Mouse (Mus musculus) kidney, postnatal 0 days (tissue): Measurements from ENCODE around the gene Extl1. TPM values are rescaled to one million over a fixed set of nuclear protein-coding genes. Genes with fewer than 3 reads are reported as not detected.

Experiments
- ATAC-seq: fragments of 200-750 bp; cut with Nextera tagmentation; replicated peaks from 2 replicates; pipeline ENCODE4 v1.8.0; 2017; ENCODE audit warnings: low read depth, moderate number of reproducible peaks, moderate TSS enrichment, moderate library complexity; ENCODE audit not compliant: low FRiP score
- DNase-seq: peaks from one replicate; pipeline ENCODE4 v3.0.0-alpha.2; 2016; ENCODE audit warnings: low spot score
- H3K27ac ChIP-seq: fragments of 300-500 bp; sonication (generic); 2 replicates; pipeline ENCODE4 v1.5.1; 2014; ENCODE audit warnings: mild to moderate bottlenecking
- H3K27me3 ChIP-seq: fragments of 300-500 bp; sonication (generic); 2 replicates; pipeline ENCODE4 v1.6.1; 2014; ENCODE audit warnings: low read length, mixed read lengths; ENCODE audit not compliant: insufficient read depth
- H3K36me3 ChIP-seq: fragments of 300-500 bp; sonication (generic); 2 replicates; pipeline ENCODE4 v1.6.1; 2014; ENCODE audit warnings: low read length, mixed read lengths; ENCODE audit not compliant: insufficient read depth
- H3K4me1 ChIP-seq: fragments of 300-500 bp; sonication (generic); replicated peaks from 2 replicates; pipeline ENCODE4 v1.6.1; 2014; ENCODE audit warnings: antibody characterized with exemption, low read length, mixed read lengths; ENCODE audit not compliant: insufficient read depth
- H3K4me2 ChIP-seq: fragments of 300-500 bp; sonication (generic); 2 replicates; pipeline ENCODE4 v1.6.1; 2014; ENCODE audit warnings: mild to moderate bottlenecking, low read length, moderate library complexity, mixed read lengths
- H3K4me3 ChIP-seq: fragments of 300-500 bp; sonication (generic); replicated peaks from 2 replicates; pipeline ENCODE4 v1.5.1; 2014; ENCODE audit warnings: low read depth, low read length
- H3K9ac ChIP-seq: fragments of 300-500 bp; sonication (generic); 2 replicates; pipeline ENCODE4 v1.6.1; 2014; ENCODE audit warnings: low read depth, low read length
- H3K9me3 ChIP-seq: fragments of 300-500 bp; sonication (generic); replicated peaks from 2 replicates; pipeline ENCODE4 v1.6.1; 2016; ENCODE audit warnings: low read length, inconsistent platforms, mixed read lengths
- CTCF ChIP-seq: IDR thresholded peaks from 2 replicates; pipeline ENCODE4 v1.5.1; 2016; ENCODE audit warnings: antibody characterized with exemption, low read depth, mild to moderate bottlenecking, moderate library complexity
- WGBS: fragments of 180-500 bp; shearing (Covaris S2); extraction: QIAGEN DNeasy Blood & Tissue Kit; methylation state at CpG from one replicate; pipeline ENCODE4 v1.1.7; 2014; 5-methylcytosine and 5-hydroxymethylcytosine counted together
- polyA plus RNA-seq: library from polyadenylated mRNA; unstranded; fragments of >200 nt; fragmentation: Nextera tagmentation; extraction: Ambion mirVana; gene quantifications from 2 replicates; pipeline ENCODE4 v1.2.1, GENCODE M21; 2015

The Extl1 gene
- polyA plus RNA-seq, 1 experiment from 2014 or later: 0.86 TPM

GRCm38 (mm10) chr4:134395142-134395541 lies 11.5 kb upstream of the Extl1 start:
- no peaks in the 10 kb centered on the region for H3K36me3 ChIP-seq
- no peak for TF ChIP-seq CTCF
- DNase-seq (no peak), ATAC-seq (no peak)
- H3K4me2 ChIP-seq: no peak overlapping the region
- 96% methylated on average over 7 of the region's 7 CpGs for WGBS
- H3K4me1 ChIP-seq: no peaks in the 10 kb centered on the region
- H3K27ac ChIP-seq: no peak overlapping the region
- H3K9ac ChIP-seq: no peak overlapping the region
- H3K27me3 ChIP-seq: no peaks in the 10 kb centered on the region
- H3K4me3 ChIP-seq: no peak overlapping the region
- H3K9me3 ChIP-seq: no peaks in the 10 kb centered on the region

GRCm38 (mm10) chr4:134393026-134393425 lies 9.4 kb upstream of the Extl1 start:
- Histone ChIP-seq H3K4me2 (no peak overlapping the region), H3K9me3 (no peaks in the 10 kb centered on the region), H3K27ac (no peak overlapping the region), H3K4me1 (no peaks in the 10 kb centered on the region), H3K9ac (no peak overlapping the region), H3K27me3 (no peaks in the 10 kb centered on the region), H3K4me3 (no peak overlapping the region), H3K36me3 (no peaks in the 10 kb centered on the region)
- WGBS: 22% methylated on average over 12 of the region's 12 CpGs
- peak; percentile 22 for DNase-seq
- no peak for ATAC-seq
- TF ChIP-seq CTCF: peak; percentile 60

- Histone ChIP-seq H3K27me3 (no peaks in the 10 kb centered on the region), H3K9me3 (no peaks in the 10 kb centered on the region), H3K4me2 (no peak overlapping the region), H3K4me3 (no peak overlapping the region), H3K4me1 (no peaks in the 10 kb centered on the region), H3K36me3 (no peaks in the 10 kb centered on the region), H3K9ac (no peak overlapping the region), H3K27ac (no peak overlapping the region)
- DNase-seq (peak; percentile 71), ATAC-seq (no peak)
- no peak for TF ChIP-seq CTCF
- 15% methylated on average over 8 of the region's 8 CpGs for WGBS
Measured at GRCm38 (mm10) chr4:134392595-134392994, 8.9 kb upstream of the Extl1 start.

- WGBS: 100% methylated on average over 1 of the region's 1 CpGs
Measured at GRCm38 (mm10) chr4:134391636-134392035, 8.0 kb upstream of the Extl1 start.

GRCm38 (mm10) chr4:134388397-134388796 lies 4.7 kb upstream of the Extl1 start:
- Histone ChIP-seq H3K9ac (no peak overlapping the region), H3K4me3 (no peak overlapping the region), H3K36me3 (no peaks in the 10 kb centered on the region), H3K27ac (no peak overlapping the region), H3K4me1 (no peaks in the 10 kb centered on the region), H3K9me3 (no peaks in the 10 kb centered on the region), H3K4me2 (no peak overlapping the region), H3K27me3 (no peaks in the 10 kb centered on the region)
- peak; percentile 80 for DNase-seq
- no peak for ATAC-seq
- TF ChIP-seq CTCF: peak; percentile 93
- 9% methylated on average over 5 of the region's 5 CpGs for WGBS

More at GRCm38 (mm10) chr4:134391636-134392035, 8.0 kb upstream of the Extl1 start:
- DNase-seq (no peak), ATAC-seq (no peak)
- no peaks in the 10 kb centered on the region for H3K27me3 ChIP-seq
- H3K4me1 ChIP-seq: no peaks in the 10 kb centered on the region
- no peak overlapping the region for H3K4me2 ChIP-seq
- no peak overlapping the region for H3K9ac ChIP-seq
- no peaks in the 10 kb centered on the region for H3K9me3 ChIP-seq
- no peak overlapping the region for H3K4me3 ChIP-seq
- H3K27ac ChIP-seq: no peak overlapping the region
- no peak for TF ChIP-seq CTCF
- no peaks in the 10 kb centered on the region for H3K36me3 ChIP-seq

- ATAC-seq (no peak; the same call in 1 of the 2 replicates), DNase-seq (peak; percentile 37)
- TF ChIP-seq CTCF: peak; percentile 61
- Histone ChIP-seq H3K27me3 (no peaks in the 10 kb centered on the region), H3K4me2 (no peak overlapping the region), H3K4me1 (no peaks in the 10 kb centered on the region), H3K27ac (no peak overlapping the region), H3K9me3 (no peaks in the 10 kb centered on the region), H3K4me3 (no peak overlapping the region), H3K36me3 (no peaks in the 10 kb centered on the region), H3K9ac (no peak overlapping the region)
- WGBS: 67% methylated on average over 6 of the region's 6 CpGs
Measured at GRCm38 (mm10) chr4:134387268-134387667, 3.6 kb upstream of the Extl1 start.

GRCm38 (mm10) chr4:134379510-134379909 lies 4.1 kb downstream of the Extl1 start:
- DNase-seq (no peak), ATAC-seq (no peak)
- Histone ChIP-seq H3K9me3 (no peaks in the 10 kb centered on the region), H3K4me2 (no peak overlapping the region), H3K27me3 (no peaks in the 10 kb centered on the region), H3K4me3 (no peak overlapping the region), H3K36me3 (no peaks in the 10 kb centered on the region), H3K4me1 (no peaks in the 10 kb centered on the region), H3K27ac (no peak overlapping the region), H3K9ac (no peak overlapping the region)
- 84% methylated on average over 8 of the region's 8 CpGs for WGBS
- no peak for TF ChIP-seq CTCF
